ENCODE assay signal across 10 mouse cellular contexts in the genomic region with DNA sequence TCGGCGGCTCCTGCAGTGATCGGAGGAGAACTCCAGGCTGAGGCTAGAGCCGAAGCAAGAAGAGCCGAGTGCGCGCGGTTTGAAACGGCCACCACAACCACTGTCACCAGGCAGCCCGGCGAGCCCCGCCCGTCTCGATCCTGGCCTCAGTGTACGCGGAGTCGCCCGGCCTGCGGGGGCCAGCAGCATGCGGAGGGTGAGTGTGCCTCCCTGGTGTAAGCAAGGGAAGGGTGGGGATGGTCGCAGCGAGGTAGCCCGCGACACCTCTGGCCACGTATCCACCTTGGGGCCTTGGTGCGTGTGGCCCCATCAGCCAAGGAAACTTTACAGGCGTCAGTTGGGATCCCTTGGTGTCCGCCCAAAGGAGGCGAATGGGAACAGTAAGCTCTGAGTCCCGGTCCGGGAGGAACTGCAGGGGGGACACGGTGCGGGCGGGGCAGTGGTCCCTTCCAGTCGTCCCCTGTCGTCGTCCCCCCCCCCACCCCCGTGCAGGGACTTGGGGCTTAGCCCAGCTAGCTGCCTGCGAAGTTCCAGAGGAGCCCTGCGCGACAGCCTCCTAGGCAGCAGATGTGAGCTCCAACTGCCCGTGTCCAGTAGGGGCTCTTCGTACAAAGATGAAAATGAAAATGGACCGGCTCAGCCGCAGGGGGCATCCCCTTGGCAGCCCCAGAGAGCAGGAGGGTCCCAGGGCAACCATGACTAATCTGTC. TPM values are rescaled to one million over a fixed set of nuclear protein-coding genes. Genes with fewer than 3 reads are reported as not detected.
DNase-seq lines count a peak whose midpoint lies in the region; ATAC-seq and TF ChIP-seq lines count a peak whose summit lies in the region.
"Had no signal": no experiment of that assay in that cellular context is flagged by ENCODE, and none has a peak within 500 bp of the region (broad histone marks: within the 10 kb centered on the region; RNA-seq: fewer than 3 reads in every experiment).

No protein-coding gene starts in this region.

- TF ChIP-seq CTCF in liver, embryonic 14.5 days (IDR thresholded peaks at IDR 0.05; ENCODE audit: low read depth), result no peak

- peak overlapping the region; percentile 77 for H3K4me2 ChIP-seq in hindbrain, embryonic 13.5 days
- H3K4me2 ChIP-seq in liver, embryonic 14.5 days (ENCODE audit: low read depth), result peak overlapping the region; percentile 58
- H3K4me2 ChIP-seq in neural tube, embryonic 14.5 days (ENCODE audit: low read depth, low read length), result peak overlapping the region; percentile 73

- DNase-seq in gastrocnemius, postnatal 10 days, result peak; percentile 26
- DNase-seq in gastrocnemius, postnatal 25 days, result no peak
- peak; percentile 35 for DNase-seq in ZHBTc4 (ENCODE audit: low read depth, low spot score)
- DNase-seq in forebrain, embryonic 10.5 days (ENCODE audit: extremely low spot score, low spot score), result peak; percentile 44
- no peak for DNase-seq in liver, embryonic 14.5 days (ENCODE audit: low read depth in 3 of 3, low spot score in 3 of 3)
- DNase-seq in ovary, adult 18-20 months (ENCODE audit: low spot score), result no peak

- peaks cover 41% of the 10 kb centered on the region for H3K27me3 ChIP-seq in forebrain, embryonic 10.5 days (ENCODE audit: poor library complexity, severe bottlenecking)
- no peaks in the 10 kb centered on the region for H3K27me3 ChIP-seq in hindbrain, embryonic 13.5 days
- H3K27me3 ChIP-seq in liver, embryonic 14.5 days (ENCODE audit: control insufficient read depth, insufficient read depth, low read length), result peaks cover 21% of the 10 kb centered on the region
- H3K27me3 ChIP-seq in neural tube, embryonic 14.5 days (ENCODE audit: control insufficient read depth, insufficient read depth, low read length), result no peaks in the 10 kb centered on the region

- H3K9me3 ChIP-seq in forebrain, embryonic 10.5 days, result peaks cover 10% of the 10 kb centered on the region; the same call in 1 of the 2 replicates
- H3K9me3 ChIP-seq in hindbrain, embryonic 13.5 days, result peaks cover 4% of the 10 kb centered on the region; the same call in 1 of the 2 replicates
- H3K9me3 ChIP-seq in liver, embryonic 14.5 days (ENCODE audit: control insufficient read depth, low read length), result no peaks in the 10 kb centered on the region
- no peaks in the 10 kb centered on the region for H3K9me3 ChIP-seq in neural tube, embryonic 14.5 days (ENCODE audit: control insufficient read depth, low read length)

- peak overlapping the region; percentile 70 for H3K9ac ChIP-seq in hindbrain, embryonic 13.5 days
- H3K9ac ChIP-seq in liver, embryonic 14.5 days (replicated peaks), result no peak overlapping the region
- H3K9ac ChIP-seq in neural tube, embryonic 14.5 days (replicated peaks; ENCODE audit: low read depth, low read length), result peak overlapping the region; percentile 44

- peak; percentile 86 for ATAC-seq in hindbrain, embryonic 13.5 days (ENCODE audit: low FRiP score)
- ATAC-seq in liver, embryonic 14.5 days (ENCODE audit: insufficient read depth), result no peak
- ATAC-seq in neural tube, embryonic 14.5 days (ENCODE audit: low read depth), result peak; percentile 73

- H3K4me1 ChIP-seq in forebrain, embryonic 10.5 days, result peaks cover 23% of the 10 kb centered on the region
- peaks cover 17% of the 10 kb centered on the region for H3K4me1 ChIP-seq in hindbrain, embryonic 13.5 days (replicated peaks)
- H3K4me1 ChIP-seq in liver, embryonic 14.5 days (replicated peaks; ENCODE audit: control insufficient read depth in 2 of 2, insufficient read depth in 2 of 2, low read length in 1 of 2), result no peaks in the 10 kb centered on the region
- peaks cover 6% of the 10 kb centered on the region; the same call in 1 of the 2 replicates for H3K4me1 ChIP-seq in neural tube, embryonic 14.5 days (ENCODE audit: control insufficient read depth, insufficient read depth, low read length)

- H3K27ac ChIP-seq in forebrain, embryonic 10.5 days, result peak overlapping the region; percentile 73
- H3K27ac ChIP-seq in hindbrain, embryonic 13.5 days, result no peak overlapping the region
- no peak overlapping the region for H3K27ac ChIP-seq in liver, embryonic 14.5 days
- H3K27ac ChIP-seq in neural tube, embryonic 14.5 days (ENCODE audit: low read depth, low read length), result no peak overlapping the region

- no peaks in the 10 kb centered on the region for H3K36me3 ChIP-seq in forebrain, embryonic 10.5 days (replicated peaks)
- no peaks in the 10 kb centered on the region for H3K36me3 ChIP-seq in hindbrain, embryonic 13.5 days
- H3K36me3 ChIP-seq in liver, embryonic 14.5 days (replicated peaks; ENCODE audit: control insufficient read depth, insufficient read depth, low read depth), result no peaks in the 10 kb centered on the region
- H3K36me3 ChIP-seq in neural tube, embryonic 14.5 days (ENCODE audit: control insufficient read depth, insufficient read depth, low read length), result no peaks in the 10 kb centered on the region

- peak overlapping the region; percentile 62 for H3K4me3 ChIP-seq in forebrain, embryonic 10.5 days
- H3K4me3 ChIP-seq in hindbrain, embryonic 13.5 days, result peak overlapping the region; percentile 46
- H3K4me3 ChIP-seq in liver, embryonic 14.5 days (ENCODE audit: insufficient read depth in 1 of 2, low read depth in 2 of 2, low read length in 2 of 2), result peak overlapping the region; percentile 21 to 34; a peak in 3 of 4 replicates
- H3K4me3 ChIP-seq in neural tube, embryonic 14.5 days (ENCODE audit: low read depth, low read length), result peak overlapping the region; percentile 39

- WGBS in forebrain, embryonic 10.5 days, result under 1% methylated on average over 45 of the region's 45 CpGs
- WGBS in hindbrain, embryonic 13.5 days, result under 1% methylated on average over 45 of the region's 45 CpGs
- 2% methylated on average over 45 of the region's 45 CpGs for WGBS in liver, embryonic 14.5 days (ENCODE audit: insufficient replicate concordance)
- WGBS in neural tube, embryonic 14.5 days, result under 1% methylated on average over 43 of the region's 45 CpGs

- no peak for TF ChIP-seq EP300 in liver, embryonic 14.5 days (IDR thresholded peaks at IDR 0.05; ENCODE audit: low read depth)

RNA-seq across cellular contexts. Expression of a gene that starts 0.4 kb away (rescaled TPM):
- 10 to 100 TPM; 27.0 to 29.7 TPM for total RNA-seq in gastrocnemius, postnatal 10 days (2021)
- 10 to 100 TPM; 18.3 to 18.8 TPM for total RNA-seq in gastrocnemius, postnatal 25 days (2021)
- 2.0 and 2.3 TPM in 2 replicates for polyA plus RNA-seq in forebrain, embryonic 10.5 days (2016; fragmentation: Nextera tagmentation; extraction: Ambion mirVana)
- 7.5 and 8.3 TPM in 2 replicates for polyA plus RNA-seq in hindbrain, embryonic 13.5 days (2015; fragmentation: Nextera tagmentation; extraction: Ambion mirVana)
- polyA plus RNA-seq in liver, embryonic 14.5 days (2012; rRNA removed), result 1.0 and 1.4 TPM in 2 replicates
- polyA plus RNA-seq in liver, embryonic 14.5 days (2014; fragmentation: Nextera tagmentation; extraction: Ambion mirVana), result 2.6 and 2.9 TPM in 2 replicates
- 19.1 and 24.2 TPM in 2 replicates for polyA plus RNA-seq in neural tube, embryonic 14.5 days (2014; fragmentation: Nextera tagmentation; extraction: Ambion mirVana)

RNA-seq across cellular contexts. Expression of a gene that starts 13.7 kb away (rescaled TPM):
- total RNA-seq in gastrocnemius, postnatal 10 days (2021), result not detected
- not detected for total RNA-seq in gastrocnemius, postnatal 25 days (2021)
- polyA plus RNA-seq in forebrain, embryonic 10.5 days (2016; fragmentation: Nextera tagmentation; extraction: Ambion mirVana), result 0.19 TPM in 1 of 2 replicates, not detected in the other
- polyA plus RNA-seq in hindbrain, embryonic 13.5 days (2015; fragmentation: Nextera tagmentation; extraction: Ambion mirVana), result 0.35 and 0.45 TPM in 2 replicates
- polyA plus RNA-seq in liver, embryonic 14.5 days (2012; rRNA removed), result not detected in 2 replicates
- polyA plus RNA-seq in liver, embryonic 14.5 days (2014; fragmentation: Nextera tagmentation; extraction: Ambion mirVana), result not detected in 2 replicates
- polyA plus RNA-seq in neural tube, embryonic 14.5 days (2014; fragmentation: Nextera tagmentation; extraction: Ambion mirVana), result 0.74 TPM in 1 of 2 replicates, not detected in the other
- total RNA-seq: layer of hippocampus, postnatal 14 days; MEL had no signal

Comparison
In these comparisons a context has a peak if more than half of its experiments do, and no peak if none do; other contexts are left out.
1. DNase-seq: peak in gastrocnemius, postnatal 10 days (single experiment), ZHBTc4 (single experiment) and forebrain, embryonic 10.5 days (single experiment); none in gastrocnemius, postnatal 25 days (single experiment), liver, embryonic 14.5 days (0 of 3) and ovary, adult 18-20 months (single experiment).
2. Peak in every context shown above with its lines, with median percentiles within 50 percentile points of each other: H3K4me3 ChIP-seq and H3K4me2 ChIP-seq.